In the genomic region with DNA sequence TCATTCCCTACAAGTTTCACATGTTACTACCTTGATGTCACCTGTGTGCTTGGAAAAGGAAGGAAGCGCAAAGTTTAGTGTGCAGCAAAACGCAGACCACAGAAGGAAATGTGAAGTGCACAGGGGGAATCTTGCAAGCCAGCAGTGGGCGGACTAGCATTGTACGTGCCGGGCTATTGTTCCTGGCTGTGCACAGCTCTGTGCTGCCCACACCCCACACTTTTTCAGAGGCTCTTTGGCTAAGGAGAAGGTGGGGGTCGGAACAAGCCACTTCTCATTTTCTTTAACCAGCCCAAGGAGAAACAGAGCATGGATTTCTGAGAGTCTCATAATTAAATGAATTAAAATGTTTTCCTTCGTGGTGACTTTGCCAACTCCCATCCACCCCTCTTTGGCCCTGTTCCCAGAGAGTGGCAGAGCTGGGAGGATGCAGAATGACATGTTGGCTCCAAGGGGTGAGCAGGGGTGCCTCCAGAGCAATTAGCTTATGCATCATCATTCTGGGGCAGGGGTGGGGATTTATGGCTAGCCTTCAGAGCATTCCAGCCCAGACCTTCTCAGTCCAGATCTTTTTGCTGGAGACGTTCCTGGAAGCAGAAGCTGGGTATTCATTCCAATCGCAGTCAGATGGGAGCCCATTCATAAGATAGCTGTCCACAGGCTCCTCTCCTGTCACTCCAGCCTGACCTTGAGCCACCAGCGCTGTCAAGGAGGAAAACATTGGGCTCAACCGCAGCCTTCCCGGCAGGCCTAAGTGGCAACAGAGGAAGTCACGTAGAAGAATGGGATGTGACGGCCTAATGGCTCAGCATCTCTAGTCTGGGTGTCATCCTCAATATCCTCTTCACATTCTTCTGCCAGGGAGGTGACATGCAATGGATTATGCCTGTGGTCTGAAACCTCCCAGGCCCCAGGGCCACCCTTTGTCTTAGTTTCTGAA, we compare ENCODE assay signal across 15 mouse cellular contexts.
DNase-seq lines count a peak whose midpoint lies in the region; ATAC-seq lines count a peak whose summit lies in the region.
"Had no signal": no experiment of that assay in that cellular context is flagged by ENCODE, and none has a peak within 500 bp of the region (broad histone marks: within the 10 kb centered on the region; RNA-seq: fewer than 3 reads in every experiment).

No protein-coding gene starts in this region.

- H3K4me2 ChIP-seq in forebrain, embryonic 13.5 days = no peak overlapping the region
- H3K4me2 ChIP-seq in limb, embryonic 15.5 days = no peak overlapping the region
- H3K4me2 ChIP-seq: embryonic facial prominence, embryonic 12.5 days had no signal

- no peaks in the 10 kb centered on the region for H3K9me3 ChIP-seq in forebrain, embryonic 13.5 days (replicated peaks)
- H3K9me3 ChIP-seq in forebrain, embryonic 10.5 days = no peaks in the 10 kb centered on the region
- no peaks in the 10 kb centered on the region for H3K9me3 ChIP-seq in limb, embryonic 15.5 days
- H3K9me3 ChIP-seq in limb, embryonic 10.5 days (replicated peaks) = no peaks in the 10 kb centered on the region
- H3K9me3 ChIP-seq: embryonic facial prominence, embryonic 12.5 days had no signal

- DNase-seq in forebrain, embryonic 10.5 days (ENCODE audit: extremely low spot score, low spot score) = no peak
- no peak for DNase-seq in limb, embryonic 10.5 days (ENCODE audit: low spot score)
- DNase-seq in Muller cell, postnatal 12 days (ENCODE audit: inconsistent ontology term) = peak; percentile 89
- DNase-seq in kidney, adult 18-20 months = no peak
- DNase-seq: adrenal gland, postnatal 25 days; cerebellum, adult 11-12 months; heart, postnatal 14 days had no signal

- H3K9ac ChIP-seq in forebrain, embryonic 13.5 days = no peak overlapping the region
- no peak overlapping the region for H3K9ac ChIP-seq in limb, embryonic 15.5 days
- H3K9ac ChIP-seq: embryonic facial prominence, embryonic 12.5 days; liver, embryonic 14.5 days had no signal

- no peaks in the 10 kb centered on the region for H3K27me3 ChIP-seq in forebrain, embryonic 13.5 days
- H3K27me3 ChIP-seq in forebrain, embryonic 10.5 days (ENCODE audit: poor library complexity, severe bottlenecking) = no peaks in the 10 kb centered on the region
- H3K27me3 ChIP-seq in limb, embryonic 15.5 days = no peaks in the 10 kb centered on the region
- no peaks in the 10 kb centered on the region for H3K27me3 ChIP-seq in limb, embryonic 10.5 days (ENCODE audit: low read depth, poor library complexity, severe bottlenecking)
- H3K27me3 ChIP-seq: embryonic facial prominence, embryonic 12.5 days had no signal

- H3K36me3 ChIP-seq in forebrain, embryonic 13.5 days (ENCODE audit: poor library complexity, severe bottlenecking) = no peaks in the 10 kb centered on the region
- no peaks in the 10 kb centered on the region for H3K36me3 ChIP-seq in forebrain, embryonic 10.5 days (replicated peaks)
- no peaks in the 10 kb centered on the region for H3K36me3 ChIP-seq in limb, embryonic 15.5 days
- H3K36me3 ChIP-seq in limb, embryonic 10.5 days = no peaks in the 10 kb centered on the region
- H3K36me3 ChIP-seq: embryonic facial prominence, embryonic 12.5 days had no signal

- ATAC-seq in forebrain, embryonic 13.5 days = peak; percentile 36; the same call in 1 of the 2 replicates
- ATAC-seq in limb, embryonic 15.5 days (ENCODE audit: insufficient number of reproducible peaks, low FRiP score, low TSS enrichment, low read depth) = no peak
- ATAC-seq in granulocyte monocyte progenitor cell, adult 5-6 weeks (replicated peaks; ENCODE audit: poor library complexity, severe bottlenecking) = 0 out of 2 replicates have a peak, but pooled peaks have one; percentile 12
- ATAC-seq in CD4-positive, CD25-positive, alpha-beta regulatory T cell, adult 4 months = no peak

- H3K4me3 ChIP-seq in forebrain, embryonic 13.5 days = no peak overlapping the region
- no peak overlapping the region for H3K4me3 ChIP-seq in forebrain, embryonic 10.5 days
- H3K4me3 ChIP-seq in limb, embryonic 15.5 days = no peak overlapping the region
- no peak overlapping the region for H3K4me3 ChIP-seq in limb, embryonic 10.5 days
- H3K4me3 ChIP-seq: embryonic facial prominence, embryonic 12.5 days; left cerebral cortex, adult 2 months had no signal

- no peak overlapping the region for H3K27ac ChIP-seq in forebrain, embryonic 13.5 days
- no peak overlapping the region for H3K27ac ChIP-seq in forebrain, embryonic 10.5 days
- H3K27ac ChIP-seq in limb, embryonic 15.5 days = peak overlapping the region; percentile 17; the same call in 1 of the 2 replicates
- no peak overlapping the region for H3K27ac ChIP-seq in limb, embryonic 10.5 days
- H3K27ac ChIP-seq: embryonic facial prominence, embryonic 12.5 days; kidney, postnatal 0 days; left cerebral cortex, adult 2 months; liver, embryonic 14.5 days had no signal

- H3K4me1 ChIP-seq in forebrain, embryonic 13.5 days = peaks cover 17% of the 10 kb centered on the region
- no peaks in the 10 kb centered on the region for H3K4me1 ChIP-seq in forebrain, embryonic 10.5 days
- peaks cover 10% of the 10 kb centered on the region; the same call in 1 of the 2 replicates for H3K4me1 ChIP-seq in limb, embryonic 15.5 days
- H3K4me1 ChIP-seq in limb, embryonic 10.5 days = no peaks in the 10 kb centered on the region
- H3K4me1 ChIP-seq: embryonic facial prominence, embryonic 12.5 days had no signal

- 64% methylated on average over 14 of the region's 14 CpGs for WGBS in forebrain, embryonic 13.5 days
- 82% methylated on average over 14 of the region's 14 CpGs for WGBS in forebrain, embryonic 10.5 days
- WGBS in limb, embryonic 15.5 days = 63% methylated on average over 14 of the region's 14 CpGs
- 86% methylated on average over 14 of the region's 14 CpGs for WGBS in limb, embryonic 10.5 days

Comparison
In these comparisons a context has a peak if more than half of its experiments do, and no peak if none do; other contexts are left out.
1. ATAC-seq: peak in forebrain, embryonic 13.5 days (single experiment) and granulocyte monocyte progenitor cell, adult 5-6 weeks (single experiment); none in limb, embryonic 15.5 days (single experiment) and CD4-positive, CD25-positive, alpha-beta regulatory T cell, adult 4 months (single experiment).